Mouse (Mus musculus): ENCODE measurements around the gene Ddx54.

Gene Ddx54

DNA sequence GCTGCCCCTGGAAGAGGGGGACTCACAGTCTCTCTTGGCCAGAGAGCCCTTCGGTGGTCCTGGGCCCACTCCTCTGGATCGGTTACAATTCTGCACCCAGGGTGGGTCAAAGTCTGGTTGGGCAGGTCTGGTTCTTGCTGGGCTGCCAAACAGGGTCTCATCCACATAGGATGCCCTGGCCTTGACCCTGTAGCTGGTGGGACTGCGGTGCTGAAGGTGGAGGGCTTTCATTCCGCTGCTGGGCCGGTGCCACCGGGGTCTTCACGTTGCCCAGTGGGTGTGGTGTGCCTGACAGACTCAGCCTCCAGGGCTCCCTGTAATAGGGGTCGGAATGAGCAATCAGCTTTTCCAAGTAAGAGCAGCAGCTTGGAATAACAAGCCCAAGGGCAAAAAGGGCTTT is 1.1 kb upstream of the Ddx54 start:
- no peak for DNase-seq (ENCODE audit: low read depth, low spot score)

DNA sequence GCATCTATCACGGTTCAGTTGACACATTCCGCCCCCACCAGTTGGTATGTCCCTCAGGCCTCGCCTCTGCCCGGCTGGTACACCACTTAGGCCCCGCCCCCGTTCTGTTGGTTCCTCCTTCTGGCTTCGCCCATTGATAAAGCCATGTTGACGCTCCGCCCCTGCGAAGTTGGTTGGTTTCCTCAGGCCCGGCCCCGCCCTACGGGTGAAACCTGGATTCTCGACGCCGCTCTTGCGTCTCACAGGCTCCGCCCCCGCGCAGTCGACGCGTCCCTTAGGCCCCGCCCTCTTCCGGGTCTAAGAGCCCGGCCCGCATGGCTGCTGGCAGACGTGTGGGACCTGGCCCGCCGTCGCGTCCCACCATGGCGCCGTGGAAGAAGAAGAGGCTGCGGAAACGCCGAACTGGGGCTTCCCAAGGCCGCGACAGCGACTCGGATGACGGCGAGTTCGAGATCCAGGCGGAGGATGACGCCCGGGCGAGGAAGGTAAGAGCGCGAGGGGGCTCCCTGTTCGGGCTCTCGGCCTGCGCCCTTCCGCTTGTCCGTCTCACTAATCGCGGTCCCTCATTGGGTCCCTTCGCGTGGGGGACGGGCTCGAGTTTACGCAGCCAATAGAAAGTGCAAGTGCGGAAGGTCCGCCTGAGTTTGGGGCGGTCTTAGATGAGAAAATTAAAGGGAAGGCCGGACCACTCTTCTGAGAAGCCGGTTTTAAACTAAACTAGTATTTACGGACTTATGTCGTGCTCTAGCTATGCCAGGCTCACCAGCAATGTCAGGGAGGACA is 474 bp downstream of the Ddx54 start:
- peak; percentile 100 for DNase-seq (ENCODE audit: low read depth, low spot score)

DNA sequence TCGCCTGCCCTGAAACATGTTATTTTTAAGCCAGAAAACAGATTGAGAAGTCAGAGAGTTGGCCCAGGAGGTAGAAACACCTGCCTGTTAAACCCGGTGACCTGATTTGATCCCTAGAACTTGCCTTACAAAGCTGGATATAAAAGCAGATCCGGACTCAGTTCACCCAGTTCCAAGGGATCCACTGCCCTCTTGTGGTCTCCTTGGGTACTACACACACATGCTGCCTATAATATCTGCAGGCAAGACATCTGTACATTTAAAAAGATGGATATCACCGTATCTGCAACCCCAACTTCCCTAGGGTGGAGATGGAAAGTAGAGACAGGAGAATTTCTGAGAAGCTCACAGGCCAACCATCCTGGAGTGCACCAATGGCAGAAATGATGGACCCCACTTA is 3.4 kb downstream of the Ddx54 start:
- DNase-seq (ENCODE audit: low read depth, low spot score) = no peak

DNA sequence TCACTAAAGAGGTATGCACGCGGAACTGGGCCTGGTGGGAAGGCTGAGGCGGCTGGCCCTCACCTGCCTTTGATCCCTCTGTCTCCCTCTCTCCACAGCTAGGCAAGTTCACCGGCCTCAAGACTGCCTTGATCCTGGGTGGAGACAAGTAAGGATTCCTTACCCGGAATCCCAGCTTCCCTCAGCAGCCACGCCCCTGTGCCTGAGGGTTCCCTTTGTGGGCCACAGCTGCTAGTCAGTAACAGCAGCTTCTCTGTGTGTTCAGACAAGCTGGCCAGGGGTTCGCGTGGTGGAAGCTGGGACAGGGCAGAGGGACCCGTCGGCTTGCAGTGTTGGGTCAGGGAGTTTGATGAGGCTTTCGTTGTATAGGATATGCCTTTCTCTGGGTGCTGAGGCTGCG is 6.2 kb downstream of the Ddx54 start:
- no peak for DNase-seq (ENCODE audit: low read depth, low spot score)

DNA sequence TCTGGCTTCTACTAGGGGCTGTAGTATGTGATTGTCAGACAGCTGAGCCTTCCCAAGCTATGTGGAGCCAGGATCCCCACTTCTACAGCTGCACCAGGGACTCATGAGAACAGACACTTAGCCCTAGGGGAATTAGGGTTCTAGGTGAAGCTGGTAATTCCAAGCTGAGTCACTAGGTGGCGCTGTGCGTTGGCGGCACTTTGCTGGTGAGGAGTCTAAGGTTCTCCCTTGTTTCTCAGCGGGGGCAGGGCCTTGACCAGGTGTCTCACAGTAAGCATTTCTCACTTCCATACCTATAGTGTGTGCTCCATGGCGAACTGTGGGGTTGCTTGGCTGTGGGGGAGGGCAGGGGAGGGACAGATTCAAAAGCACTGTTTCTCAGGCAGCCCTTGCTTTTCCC is 6.7 kb downstream of the Ddx54 start:
- no peak for DNase-seq (ENCODE audit: low read depth, low spot score)

DNA sequence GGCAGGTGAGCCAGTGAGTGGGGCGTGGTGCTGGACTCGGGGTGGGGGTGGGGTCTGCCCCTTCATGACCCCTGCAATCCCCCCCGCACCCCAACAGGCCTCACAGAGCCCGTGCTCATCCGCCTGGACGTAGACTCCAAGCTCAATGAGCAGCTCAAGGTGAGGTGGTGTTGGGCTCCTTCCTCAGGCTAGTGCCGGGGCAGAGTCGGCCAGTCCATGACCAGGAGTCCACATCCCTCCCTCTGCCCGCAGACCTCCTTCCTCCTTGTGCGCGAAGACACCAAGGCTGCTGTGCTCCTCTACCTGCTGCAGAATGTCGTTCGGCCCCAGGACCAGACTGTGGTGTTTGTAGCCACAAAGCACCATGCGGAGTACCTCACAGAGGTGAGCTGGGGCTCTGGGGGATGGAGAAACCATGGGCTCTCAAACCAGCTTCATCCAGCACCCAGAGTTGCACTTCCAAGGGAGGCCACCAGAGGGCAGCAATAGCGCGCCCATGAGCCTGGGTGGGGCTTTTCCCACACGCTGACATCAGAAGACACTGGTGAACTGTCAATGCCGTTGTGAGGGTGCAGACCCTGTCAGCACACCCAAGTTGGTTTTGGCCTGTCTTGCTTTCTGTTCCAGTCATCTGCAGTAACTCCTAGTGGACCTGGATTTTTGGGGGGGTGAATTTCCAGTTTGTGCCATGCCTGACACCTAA is 8.0 kb downstream of the Ddx54 start:
- peak; percentile 42 for DNase-seq (ENCODE audit: low read depth, low spot score)

DNA sequence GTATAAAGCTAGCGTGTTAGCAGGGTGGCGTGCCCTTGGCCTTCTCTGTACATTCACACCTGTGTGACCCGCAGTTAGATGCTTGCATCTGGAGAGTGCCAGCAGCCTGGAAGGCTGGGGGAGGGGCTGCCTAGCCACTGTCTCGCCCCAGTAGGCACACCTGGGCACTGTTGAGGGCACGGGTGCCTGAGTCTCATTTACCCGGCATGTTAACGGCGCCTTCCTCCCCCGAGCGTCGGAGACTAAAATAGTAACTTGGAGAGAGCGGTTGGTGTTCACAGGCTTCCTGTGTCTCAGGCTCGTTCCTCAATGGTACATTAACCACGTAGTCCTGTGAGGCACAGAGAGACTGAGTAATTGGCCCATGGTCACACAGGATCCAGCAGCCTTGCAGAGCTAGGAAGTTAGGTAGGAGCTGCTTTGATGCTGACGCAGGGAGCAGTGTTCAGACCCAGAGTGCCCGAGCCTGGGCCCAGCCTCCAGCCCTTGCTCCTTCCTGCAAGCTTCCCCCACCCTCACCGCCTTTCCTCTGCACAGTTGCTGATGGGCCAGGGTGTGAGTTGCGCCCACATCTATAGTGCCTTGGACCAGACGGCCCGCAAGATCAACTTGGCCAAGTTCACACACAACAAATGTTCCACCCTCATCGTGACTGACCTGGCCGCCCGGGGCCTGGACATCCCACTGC is 8.7 kb downstream of the Ddx54 start:
- DNase-seq (ENCODE audit: low read depth, low spot score) = no peak

DNA sequence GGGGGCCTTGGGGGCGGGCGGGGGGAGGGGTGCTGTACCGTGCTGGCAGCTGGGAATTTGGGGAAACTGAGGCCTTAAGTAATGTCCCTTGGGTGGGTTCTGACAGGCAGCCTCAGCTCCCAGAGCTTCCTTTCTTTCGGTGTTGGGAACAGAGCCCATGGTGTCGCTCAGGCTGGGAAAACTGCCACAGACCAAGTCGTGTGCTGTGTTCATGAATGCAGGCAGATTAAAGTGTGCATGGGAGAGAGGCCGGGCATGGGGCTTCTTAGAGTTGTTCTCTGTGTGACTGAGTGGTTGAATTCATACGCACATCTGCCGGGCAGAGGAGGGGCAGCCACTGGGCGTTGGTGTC is 9.3 kb downstream of the Ddx54 start:
- no peak for DNase-seq (ENCODE audit: low read depth, low spot score)

DNA sequence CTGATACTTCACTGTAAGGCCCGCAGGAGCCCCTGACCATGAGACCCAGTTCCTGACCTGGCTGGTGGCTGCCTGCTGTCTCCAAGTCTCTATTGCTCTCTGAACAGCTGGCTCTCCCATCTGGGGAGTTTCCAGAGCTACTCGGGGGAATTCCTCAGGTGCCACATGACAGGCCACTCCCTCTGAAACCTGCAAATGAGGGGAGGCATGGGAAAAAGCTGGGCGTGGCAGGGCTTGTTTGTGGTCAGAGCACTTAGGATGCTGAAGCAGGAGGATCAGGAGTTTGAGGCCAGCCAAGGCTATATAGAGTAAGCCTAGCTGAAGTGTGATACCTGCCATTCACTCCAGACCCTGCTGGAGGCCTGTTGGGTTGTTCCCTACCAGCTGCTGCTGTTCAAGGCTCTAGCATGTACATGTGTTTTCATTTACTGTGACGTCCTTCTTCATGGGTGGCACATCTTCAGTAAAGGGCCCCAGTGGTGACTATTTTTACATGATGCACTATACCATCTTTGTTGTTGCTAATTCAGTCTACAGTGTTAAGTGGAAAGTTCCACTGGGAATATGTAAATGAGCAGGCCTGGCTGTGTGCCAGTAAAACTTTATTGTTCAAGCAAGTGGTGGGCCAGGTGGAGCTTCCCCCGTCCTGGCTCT is 9.8 kb downstream of the Ddx54 start:
- DNase-seq (ENCODE audit: low read depth, low spot score) = no peak

DNA sequence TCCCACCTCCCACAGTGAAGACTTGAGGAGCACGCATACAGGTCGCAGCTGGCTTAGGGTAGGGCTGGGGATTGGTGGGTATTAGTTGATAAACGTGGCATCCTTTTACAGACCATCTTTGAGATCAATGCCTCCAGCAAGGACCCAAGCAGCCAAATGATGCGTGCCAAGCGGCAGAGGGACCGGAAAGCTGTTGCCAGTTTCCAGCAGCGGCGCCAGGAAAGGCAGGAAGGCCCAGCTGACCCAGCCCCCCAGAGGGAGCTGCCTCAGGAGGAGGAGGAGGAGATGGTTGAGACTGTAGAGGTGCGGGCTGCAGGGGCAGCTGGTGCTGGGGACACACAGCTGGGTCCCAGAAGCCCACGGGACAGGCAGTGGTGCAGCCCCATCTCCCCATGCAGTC is 11.9 kb downstream of the Ddx54 start:
- DNase-seq (ENCODE audit: low read depth, low spot score) = no peak

DNA sequence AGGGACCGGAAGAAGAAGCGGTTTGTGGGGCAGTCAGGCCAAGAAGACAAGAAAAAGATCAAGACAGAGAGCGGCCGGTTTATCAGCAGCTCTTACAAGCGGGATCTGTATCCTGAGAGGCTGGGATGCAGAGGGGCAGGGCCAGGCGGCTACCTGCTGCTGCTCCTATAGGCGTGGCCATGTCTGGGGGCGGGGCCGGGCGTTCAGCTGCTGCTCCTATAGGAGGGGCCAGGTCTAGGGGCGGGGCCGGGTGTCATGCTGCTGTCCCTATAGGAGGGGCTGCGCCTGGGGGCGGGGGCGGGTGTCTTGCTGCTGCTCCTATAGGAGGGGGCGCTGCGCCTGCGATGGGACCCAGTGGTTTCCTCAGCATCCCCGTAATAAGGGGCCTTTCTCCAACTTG is 13.9 kb downstream of the Ddx54 start:
- DNase-seq (ENCODE audit: low read depth, low spot score) = no peak

DNA sequence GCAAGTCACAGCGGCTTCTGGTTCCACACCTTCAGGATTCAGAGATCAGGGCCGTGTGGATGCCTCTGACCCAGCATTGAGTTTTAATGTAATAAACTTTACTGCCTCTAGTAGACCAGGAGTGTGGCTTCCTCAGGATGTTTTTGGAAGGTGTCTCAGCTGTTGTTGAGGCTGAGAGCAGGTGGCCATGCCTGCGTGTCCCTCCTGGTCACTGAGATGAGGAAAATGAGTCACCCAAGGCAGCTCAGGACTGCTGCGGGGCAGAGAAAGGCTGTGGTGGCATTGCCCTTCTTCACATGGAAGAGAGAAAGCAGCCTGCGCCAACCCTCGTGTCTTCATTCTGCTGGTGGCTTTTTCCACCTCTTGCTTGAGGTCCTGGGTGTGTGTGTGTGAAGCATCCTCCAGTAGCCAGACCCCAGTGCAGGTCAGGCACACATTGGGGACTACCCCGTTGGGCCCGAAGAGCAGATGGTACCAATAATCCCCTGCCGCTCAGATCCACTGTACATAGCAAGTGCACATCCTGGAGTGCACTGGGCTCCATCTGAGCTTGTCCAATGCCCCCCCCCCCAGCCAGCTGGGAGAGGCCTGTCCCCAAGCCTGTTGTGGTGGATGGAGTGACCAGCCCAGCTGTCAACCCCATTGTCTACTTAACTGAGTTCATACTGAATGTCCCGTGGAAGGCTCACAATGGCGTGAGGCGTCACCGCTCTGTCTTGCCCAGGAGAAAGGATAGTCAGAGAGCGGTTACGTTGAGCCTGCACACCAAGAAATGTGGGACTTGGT is 15.2 kb downstream of the Ddx54 start:
- DNase-seq (ENCODE audit: low read depth, low spot score) = no peak

DNA sequence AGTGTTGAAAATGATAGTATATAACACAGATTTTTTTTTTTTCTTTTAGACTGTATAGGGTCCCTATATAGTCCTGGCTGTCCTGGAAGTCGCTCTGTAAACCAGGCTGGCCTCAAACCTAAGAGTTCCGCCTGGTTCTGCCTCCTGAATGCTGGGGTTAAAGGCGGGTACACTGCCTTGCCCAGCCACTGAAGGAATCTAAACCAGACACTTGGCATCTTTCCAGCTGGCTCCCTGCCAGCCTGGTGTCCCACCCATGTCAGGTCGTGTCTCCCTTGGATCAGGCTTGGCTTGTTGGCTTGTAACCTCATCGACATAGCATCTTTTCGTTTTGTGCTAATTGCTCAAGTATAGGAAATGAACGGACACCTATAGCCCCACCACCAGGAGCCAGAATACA is 16.1 kb downstream of the Ddx54 start:
- DNase-seq (ENCODE audit: low read depth, low spot score) = no peak

DNA sequence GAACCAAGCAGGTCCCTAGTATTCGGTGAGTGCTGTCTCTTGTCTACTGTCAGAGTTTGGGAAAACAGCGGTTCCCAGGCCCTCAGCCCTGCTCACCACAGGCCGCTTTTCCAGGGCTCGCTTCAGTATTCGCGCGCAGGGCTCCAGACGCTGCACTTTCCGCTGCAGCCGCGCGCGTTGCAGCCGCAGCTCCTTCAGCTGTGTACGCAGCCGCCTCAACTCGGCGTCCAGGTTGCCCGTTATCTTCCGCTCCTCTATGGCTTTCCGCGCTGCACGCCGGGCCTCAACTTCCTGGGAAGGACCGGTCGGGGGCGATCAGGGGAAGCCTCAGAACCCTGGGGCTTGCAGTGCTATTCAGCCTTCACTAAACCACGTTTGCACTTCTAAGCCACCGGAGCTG is 18.6 kb downstream of the Ddx54 start:
- no peak for DNase-seq (ENCODE audit: low read depth, low spot score)

DNA sequence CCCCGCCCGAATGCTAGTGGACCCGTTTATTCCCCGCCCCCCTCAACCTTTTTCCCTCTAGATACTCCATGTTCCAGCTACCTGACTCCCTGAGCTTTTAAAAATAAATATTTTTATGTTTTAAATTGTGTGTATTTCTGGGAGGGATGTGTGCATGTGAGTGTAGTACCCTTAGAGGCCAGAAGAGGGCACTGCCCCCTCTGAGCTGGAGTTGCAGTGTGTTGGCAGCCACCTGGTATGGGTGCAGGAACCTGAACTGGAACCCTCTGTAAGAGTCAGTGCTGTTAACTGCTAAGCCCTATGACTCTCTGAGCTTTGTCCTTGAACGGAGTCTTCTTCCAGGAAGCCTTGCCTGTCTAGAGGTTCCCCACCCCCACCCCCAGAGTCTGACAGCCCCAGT is 19.4 kb downstream of the Ddx54 start:
- no peak for DNase-seq (ENCODE audit: low read depth, low spot score)

DNA sequence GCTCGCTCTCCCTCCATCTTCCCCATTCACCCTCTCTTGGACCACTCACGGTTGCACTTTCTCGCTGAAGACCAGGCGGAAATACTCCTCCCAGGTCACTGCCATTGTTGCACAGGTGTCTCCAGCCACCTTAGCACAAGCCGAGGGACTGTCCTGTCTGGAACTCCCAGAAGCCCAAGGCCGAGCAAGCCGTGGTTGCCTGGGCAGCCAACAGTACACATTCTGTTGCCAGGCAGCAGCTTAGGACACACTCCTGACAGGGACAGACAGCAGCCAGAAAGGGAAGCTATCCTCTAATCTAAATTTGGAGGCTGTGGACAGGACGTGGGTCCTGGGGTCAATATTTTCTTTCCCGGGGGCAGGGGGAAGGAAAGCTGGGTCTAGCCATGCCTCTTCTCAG is 21.6 kb downstream of the Ddx54 start, which contains the start of gene Cfap73:
Gene Cfap73, minus strand, starts transcription at position 105 of the 400 bp plus-strand sequence.
- DNase-seq (ENCODE audit: low read depth, low spot score) = no peak

DNA sequence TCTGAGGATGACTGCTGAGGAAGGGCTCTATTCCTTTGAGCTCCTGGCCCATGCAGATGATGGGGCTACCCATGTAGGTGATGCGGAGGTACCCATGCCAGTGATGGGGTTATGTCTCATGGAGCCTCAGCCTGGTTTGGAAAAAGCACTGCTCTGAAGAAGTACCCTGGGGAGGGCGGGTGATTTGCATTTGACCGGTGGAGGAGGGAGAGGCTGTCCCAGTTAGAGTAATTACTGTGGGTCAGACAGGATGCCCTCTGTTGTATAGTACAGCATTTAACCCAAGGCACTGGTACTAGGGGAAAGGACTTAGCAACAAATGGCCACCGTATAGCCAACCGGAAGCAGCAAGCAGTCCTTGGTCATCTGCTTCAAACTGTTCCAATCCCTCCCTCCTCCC is 22.3 kb downstream of the Ddx54 start:
- DNase-seq (ENCODE audit: low read depth, low spot score) = no peak

DNA sequence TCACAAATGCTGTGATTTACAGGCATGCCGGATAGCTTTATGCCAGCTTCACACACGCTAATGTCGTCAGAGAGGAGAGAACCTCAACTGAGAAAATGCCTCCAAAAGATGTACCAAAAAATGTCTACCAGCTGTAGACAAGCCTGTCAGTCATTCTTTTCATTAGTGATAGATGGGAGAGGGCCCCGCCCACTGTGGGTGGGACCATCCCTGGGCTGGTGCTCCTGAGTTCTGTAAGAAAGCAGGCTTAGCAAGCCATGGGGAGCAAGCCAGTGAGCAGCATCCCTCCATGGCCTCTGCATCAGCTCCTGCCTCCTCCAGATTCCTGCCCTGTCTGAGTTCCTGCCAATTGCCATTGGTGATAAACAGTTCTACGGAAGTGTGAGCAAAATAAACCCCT is 23.1 kb downstream of the Ddx54 start:
- DNase-seq (ENCODE audit: low read depth, low spot score) = no peak

DNA sequence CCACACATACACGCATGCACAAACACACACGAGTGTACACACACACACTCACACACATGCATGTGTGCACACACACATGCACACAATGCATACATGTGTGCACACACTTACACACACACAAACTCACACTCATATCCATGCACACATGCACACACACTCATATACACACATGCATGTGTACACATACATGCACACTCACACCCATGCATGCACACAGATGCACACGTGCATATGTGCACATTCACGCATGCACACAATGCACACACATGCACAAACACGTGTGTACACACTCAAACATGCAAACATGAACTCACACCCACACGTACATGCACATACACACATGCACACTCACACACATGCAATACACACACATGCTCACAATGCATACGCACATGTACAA is 27.6 kb downstream of the Ddx54 start:
- no peak for DNase-seq (ENCODE audit: low read depth, low spot score)

DNA sequence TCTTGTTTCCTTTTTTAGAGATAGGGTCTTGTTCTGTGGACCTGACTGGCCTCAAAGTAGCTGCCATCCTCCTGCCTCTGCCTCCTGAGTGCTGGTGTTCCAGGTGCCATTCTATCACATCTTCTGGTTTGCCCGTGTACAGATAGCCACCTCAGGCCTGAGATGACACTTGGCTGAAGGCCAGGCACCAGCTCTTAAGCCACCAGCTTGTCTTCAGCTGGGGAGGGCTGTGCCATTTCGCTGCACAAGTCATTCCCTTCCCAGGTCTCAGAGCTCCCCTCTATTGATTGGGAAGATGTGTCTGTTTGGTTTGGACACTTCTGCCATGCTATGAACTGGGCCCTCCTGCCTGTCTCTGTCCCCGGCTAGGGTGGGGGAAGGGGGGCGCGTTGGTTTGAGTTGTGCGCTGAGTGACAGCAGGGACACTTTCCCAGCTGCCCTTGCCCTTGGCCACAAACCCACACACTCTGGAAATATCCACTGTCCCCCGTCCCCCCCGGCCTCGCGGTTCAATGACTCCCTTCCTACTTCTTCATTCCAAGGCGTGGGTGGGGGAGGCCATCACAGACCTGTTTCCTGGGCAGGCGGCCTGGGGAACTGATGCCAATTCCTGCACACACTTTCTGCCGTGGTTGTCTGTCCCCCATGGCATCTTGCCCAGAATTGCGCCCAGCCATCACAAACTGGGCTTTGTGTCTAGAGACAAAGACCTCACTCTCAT is 31.0 kb downstream of the Ddx54 start:
- no peak for DNase-seq (ENCODE audit: low read depth, low spot score)

DNA sequence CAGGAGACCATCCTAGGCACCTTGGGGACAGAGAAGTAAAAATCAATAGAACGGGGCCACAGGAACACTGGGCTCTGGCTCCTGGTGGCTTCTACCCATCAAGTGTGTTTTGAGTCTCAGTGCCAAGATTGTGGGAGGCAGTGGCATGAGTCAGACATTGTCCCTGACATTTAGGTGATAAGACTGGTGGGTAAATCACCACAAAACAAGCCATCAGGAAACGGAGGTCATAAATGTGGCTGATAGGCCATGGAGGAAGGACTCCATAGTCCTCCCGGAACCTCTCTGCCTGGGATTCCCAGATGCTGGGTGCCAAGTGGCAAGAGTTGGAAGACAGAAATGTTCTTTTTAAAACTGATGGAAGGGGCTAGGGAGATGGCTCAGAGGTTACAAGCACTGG is 31.7 kb downstream of the Ddx54 start:
- DNase-seq (ENCODE audit: low read depth, low spot score) = no peak

Measured in retina, adult 2 months (tissue).